Mouse (Mus musculus) myocyte (in vitro differentiated cells): ENCODE data around the gene Ryr1. TPM values are rescaled to one million over a fixed set of nuclear protein-coding genes. Genes with fewer than 3 reads are reported as not detected.

Experiments used
- H3K27me3 ChIP-seq: one replicate; pipeline ENCODE4 v1.6.1; 2011; ENCODE audit not compliant: control insufficient read depth, insufficient read depth, insufficient read length
- H3K36me3 ChIP-seq: one replicate; pipeline ENCODE4 v1.6.1; 2011; ENCODE audit not compliant: control insufficient read depth, insufficient read depth
- H3K4me2 ChIP-seq: one replicate; pipeline ENCODE4 v1.6.1; 2011; ENCODE audit warnings: low read depth, control low read depth
- H3K4me3 ChIP-seq: one replicate; pipeline ENCODE4 v1.5.1; 2011; ENCODE audit warnings: mild to moderate bottlenecking, control low read depth, moderate library complexity
- H3K79me2 ChIP-seq: one replicate; pipeline ENCODE4 v1.6.1; 2011; ENCODE audit not compliant: control insufficient read depth, insufficient read depth
- H3ac ChIP-seq: one replicate; pipeline ENCODE4 v1.6.1; 2011; ENCODE audit not compliant: control insufficient read depth, insufficient read length
- CEBPB ChIP-seq: IDR thresholded peaks from 2 replicates; pipeline ENCODE4 v1.6.1; 2011; ENCODE audit warnings: mild to moderate bottlenecking, moderate library complexity; ENCODE audit not compliant: poor library complexity, insufficient read depth, severe bottlenecking
- E2F4 ChIP-seq: IDR thresholded peaks from one replicate; pipeline ENCODE4 v1.6.1; 2011; ENCODE audit warnings: mild to moderate bottlenecking, control low read depth, moderate library complexity; ENCODE audit not compliant: insufficient read depth
- MAX ChIP-seq: IDR thresholded peaks from one replicate; pipeline ENCODE4 v1.6.1; 2011; ENCODE audit warnings: low read depth, mild to moderate bottlenecking, control low read depth
- MYOD1 ChIP-seq, 3 experiments: IDR thresholded peaks; one replicate each; pipeline ENCODE4 v1.6.1; 2011; ENCODE audit warnings: control low read depth in 2 of 3, low read depth in 2 of 3, mild to moderate bottlenecking in 2 of 3, moderate library complexity in 1 of 3; ENCODE audit not compliant: insufficient read length in 2 of 3, control insufficient read depth in 1 of 3
- MYOG ChIP-seq, 3 experiments: IDR thresholded peaks; one replicate each; pipeline ENCODE4 v1.6.1; 2011; ENCODE audit warnings: control low read depth in 2 of 3, low read depth in 2 of 3, mild to moderate bottlenecking in 2 of 3; ENCODE audit not compliant: insufficient read length in 2 of 3, control insufficient read depth in 1 of 3, insufficient read depth in 1 of 3
- POLR2A ChIP-seq: IDR thresholded peaks from one replicate; pipeline ENCODE4 v1.6.1; 2011; ENCODE audit warnings: low read depth, mild to moderate bottlenecking, control low read depth, moderate library complexity; ENCODE audit not compliant: insufficient read length
- POLR2AphosphoS2 ChIP-seq: IDR thresholded peaks from one replicate; pipeline ENCODE4 v1.6.1; 2011; ENCODE audit warnings: low read depth, control low read depth; ENCODE audit not compliant: insufficient read length
- REST ChIP-seq: IDR thresholded peaks from one replicate; pipeline ENCODE4 v1.6.1; 2011; ENCODE audit warnings: mild to moderate bottlenecking, control low read depth, moderate library complexity; ENCODE audit not compliant: insufficient read depth, insufficient read length
- SRF ChIP-seq: IDR thresholded peaks from one replicate; pipeline ENCODE4 v1.6.1; 2011; ENCODE audit warnings: low read depth; ENCODE audit not compliant: control insufficient read depth, insufficient read length
- TCF12 ChIP-seq: IDR thresholded peaks from one replicate; pipeline ENCODE4 v1.6.1; 2011; ENCODE audit warnings: mild to moderate bottlenecking, control low read depth; ENCODE audit not compliant: poor library complexity, insufficient read depth, severe bottlenecking
- TCF3 ChIP-seq: IDR thresholded peaks from one replicate; pipeline ENCODE4 v1.6.1; 2011; ENCODE audit warnings: low read depth, control low read depth; ENCODE audit not compliant: insufficient read length
- USF1 ChIP-seq: IDR thresholded peaks from one replicate; pipeline ENCODE4 v1.6.1; 2011; ENCODE audit warnings: low read depth, mild to moderate bottlenecking, control low read depth, moderate library complexity
- polyA plus RNA-seq: library from polyadenylated mRNA; unstranded; fragments of >200 nt; fragmentation: generic; extraction: Trizol; gene quantifications from one replicate; pipeline ENCODE4 v1.2.1, GENCODE M21; 2012; ENCODE audit warnings: missing spikeins

Ryr1 gene
- polyA plus RNA-seq, 1 experiment, result 73.1 TPM

GRCm38 (mm10) chr7:29086902-29087301, 38.1 kb downstream of the Ryr1 start:
- Histone ChIP-seq H3K79me2 (no peaks in the 10 kb centered on the region), H3K4me2 (no peak overlapping the region), H3K4me3 (no peak overlapping the region), H3K36me3 (peaks cover 14% of the 10 kb centered on the region), H3ac (no peak overlapping the region), H3K27me3 (no peaks in the 10 kb centered on the region)
- TF ChIP-seq TCF3, result no peak
- TF ChIP-seq POLR2AphosphoS2, result no peak
- no peak for TF ChIP-seq REST
- no peak for TF ChIP-seq MYOG (IDR thresholded peaks at IDR 0.05; ENCODE audit: control insufficient read depth in 1 of 3, insufficient read depth in 1 of 3, insufficient read length in 2 of 3, low read depth in 2 of 3)
- TF ChIP-seq TCF12, result no peak
- no peak for TF ChIP-seq MAX
- no peak for TF ChIP-seq SRF

GRCm38 (mm10) chr7:29085981-29086380, 39.0 kb downstream of the Ryr1 start:
- TF ChIP-seq SRF (no peak), POLR2AphosphoS2 (peak; percentile 25)
- Histone ChIP-seq H3K4me2 (no peak overlapping the region), H3K27me3 (no peaks in the 10 kb centered on the region)

GRCm38 (mm10) chr7:29084411-29084810, 40.6 kb downstream of the Ryr1 start:
- no peaks in the 10 kb centered on the region for H3K27me3 ChIP-seq
- no peak overlapping the region for H3K4me2 ChIP-seq
- H3K79me2 ChIP-seq, result no peaks in the 10 kb centered on the region
- peaks cover 14% of the 10 kb centered on the region for H3K36me3 ChIP-seq
- H3K4me3 ChIP-seq, result no peak overlapping the region
- no peak for TF ChIP-seq POLR2A
- peak; percentile 42 for TF ChIP-seq POLR2AphosphoS2
- H3ac ChIP-seq, result no peak overlapping the region

More at GRCm38 (mm10) chr7:29085981-29086380, 39.0 kb downstream of the Ryr1 start:
- no peaks in the 10 kb centered on the region for H3K79me2 ChIP-seq
- peaks cover 14% of the 10 kb centered on the region for H3K36me3 ChIP-seq
- no peak overlapping the region for H3K4me3 ChIP-seq
- H3ac ChIP-seq, result no peak overlapping the region

GRCm38 (mm10) chr7:29079419-29079950, 45.5 kb downstream of the Ryr1 start:
- Histone ChIP-seq H3K4me3 (no peak overlapping the region), H3ac (no peak overlapping the region)
- no peak for TF ChIP-seq USF1
- no peak for TF ChIP-seq MYOD1 (IDR thresholded peaks at IDR 0.05; ENCODE audit: control insufficient read depth in 1 of 3, insufficient read length in 2 of 3, low read depth in 2 of 3)
- no peak for TF ChIP-seq SRF
- TF ChIP-seq MAX, result no peak
- no peak for TF ChIP-seq POLR2AphosphoS2
- TF ChIP-seq CEBPB, result no peak
- no peak for TF ChIP-seq REST
- TF ChIP-seq TCF3, result no peak
- TF ChIP-seq TCF12, result no peak
- no peak for TF ChIP-seq MYOG (IDR thresholded peaks at IDR 0.05; ENCODE audit: control insufficient read depth in 1 of 3, insufficient read depth in 1 of 3, insufficient read length in 2 of 3, low read depth in 2 of 3)
- TF ChIP-seq POLR2A, result no peak
- TF ChIP-seq E2F4, result no peak

GRCm38 (mm10) chr7:29076977-29077376, 48.0 kb downstream of the Ryr1 start:
- no peaks in the 10 kb centered on the region for H3K79me2 ChIP-seq
- H3K4me2 ChIP-seq, result no peak overlapping the region
- no peaks in the 10 kb centered on the region for H3K27me3 ChIP-seq
- H3K36me3 ChIP-seq, result peaks cover 9% of the 10 kb centered on the region
- TF ChIP-seq USF1, result no peak
- no peak for TF ChIP-seq MYOD1 (IDR thresholded peaks at IDR 0.05; ENCODE audit: control insufficient read depth in 1 of 3, insufficient read length in 2 of 3, low read depth in 2 of 3)
- no peak for TF ChIP-seq POLR2A
- no peak for TF ChIP-seq TCF12
- no peak for TF ChIP-seq E2F4
- TF ChIP-seq MYOG (IDR thresholded peaks at IDR 0.05; ENCODE audit: control insufficient read depth in 1 of 3, insufficient read depth in 1 of 3, insufficient read length in 2 of 3, low read depth in 2 of 3), result no peak
- TF ChIP-seq TCF3, result no peak
- no peak for TF ChIP-seq MAX
- TF ChIP-seq REST, result no peak
- no peak for TF ChIP-seq POLR2AphosphoS2
- no peak for TF ChIP-seq CEBPB
- no peak for TF ChIP-seq SRF
- no peak overlapping the region for H3ac ChIP-seq
- H3K4me3 ChIP-seq, result no peak overlapping the region

More at GRCm38 (mm10) chr7:29079419-29079950, 45.5 kb downstream of the Ryr1 start:
- Histone ChIP-seq H3K36me3 (peaks cover 9% of the 10 kb centered on the region), H3K4me2 (no peak overlapping the region), H3K27me3 (no peaks in the 10 kb centered on the region), H3K79me2 (no peaks in the 10 kb centered on the region)
